Mouse (Mus musculus): ENCODE data around the gene Csrp2.

GRCm38 (mm10) chr10:110916666-110917344, 2.8 kb upstream of the Csrp2 start:
- no peak for TF ChIP-seq CTCF (IDR thresholded peaks at IDR 0.05; ENCODE audit: low read depth, low read length)
- no peak for TF ChIP-seq POLR2A (IDR thresholded peaks at IDR 0.05; ENCODE audit: borderline replicate concordance, low read depth, low read length)
